Mouse (Mus musculus): ENCODE measurements around the gene Gngt1. TPM values are rescaled to one million over a fixed set of nuclear protein-coding genes. Genes with fewer than 3 reads are reported as not detected.

Gngt1 gene
- total RNA-seq, 2 experiments from 2014 or later, result not detected

DNA sequence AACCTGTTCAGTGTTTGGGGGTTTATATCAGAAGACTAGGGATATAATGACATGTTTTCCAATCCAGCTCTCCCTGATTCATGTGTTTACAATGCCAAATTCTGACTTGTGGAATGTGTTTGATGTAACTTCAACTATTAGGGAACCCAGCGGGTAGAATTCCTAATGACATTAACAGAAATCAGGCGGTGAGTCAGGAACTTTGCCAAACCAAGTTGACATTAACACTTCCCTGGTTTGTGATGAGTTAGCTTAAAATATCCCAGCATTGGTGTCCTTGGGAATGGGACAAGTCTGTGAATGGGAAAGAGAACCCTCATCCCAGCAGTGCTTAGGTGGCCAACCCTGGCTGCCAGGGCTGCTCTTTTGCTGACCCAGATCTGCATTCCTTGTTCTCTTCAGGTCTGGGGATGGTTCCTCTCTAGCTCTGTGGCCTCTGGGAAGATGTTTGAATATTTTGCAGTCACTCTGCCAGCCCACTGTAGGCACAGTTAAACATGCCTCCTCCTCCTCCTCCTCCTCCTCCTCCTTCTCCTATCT, 15.0 kb downstream of the Gngt1 start:
- Histone ChIP-seq H3K27ac (no peak overlapping the region), H3K4me3 (no peak overlapping the region)
- no peak for DNase-seq (ENCODE audit: extremely low spot score in 1 of 2, low spot score in 2 of 2)
- no peak for TF ChIP-seq CTCF (IDR thresholded peaks at IDR 0.05)
- intact Hi-C loops (cut with DNase I), result no loop called here

DNA sequence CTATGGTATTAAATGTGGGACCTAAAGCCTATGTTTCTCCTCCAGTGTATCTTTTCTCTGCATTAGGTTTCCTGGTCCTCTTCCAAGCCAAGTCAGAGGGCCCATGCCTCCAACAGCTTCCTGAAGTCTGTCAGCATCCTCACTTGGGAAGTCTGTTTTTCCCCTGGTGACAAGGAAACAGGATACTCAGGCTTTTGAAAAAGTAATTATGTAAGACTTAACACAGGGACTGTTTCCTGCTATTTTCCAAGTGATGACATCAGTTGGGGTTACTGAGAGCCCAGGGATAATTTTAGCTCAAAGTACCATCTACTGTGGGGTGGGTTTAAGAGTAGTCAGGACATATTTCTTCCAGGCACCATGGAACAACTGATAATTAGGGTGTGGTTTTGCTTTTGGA, 16.0 kb downstream of the Gngt1 start:
- no peak overlapping the region for H3K27ac ChIP-seq
- no peak overlapping the region for H3K4me3 ChIP-seq
- intact Hi-C loops (cut with DNase I), result no loop called here
- no peak for TF ChIP-seq CTCF (IDR thresholded peaks at IDR 0.05)
- no peak for DNase-seq (ENCODE audit: extremely low spot score in 1 of 2, low spot score in 2 of 2)

DNA sequence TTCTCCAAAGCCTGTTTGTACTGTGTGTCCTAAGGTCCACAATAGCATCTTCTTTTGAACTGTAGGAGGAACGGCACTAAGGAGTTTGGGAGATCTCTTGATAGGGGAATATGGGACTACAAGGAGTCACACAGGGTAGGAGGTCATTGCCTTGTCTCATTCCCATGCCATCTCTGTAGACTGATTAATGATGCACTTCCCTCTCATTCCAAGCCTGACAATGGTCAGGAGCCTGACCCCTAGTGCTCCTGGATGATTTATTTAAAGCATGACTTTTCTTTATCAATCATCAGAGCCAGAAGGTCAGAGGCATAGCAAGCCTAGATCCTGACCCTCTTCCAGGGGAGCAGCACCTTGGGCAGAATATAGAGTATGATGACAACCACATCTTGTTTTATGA, 29.1 kb downstream of the Gngt1 start:
- no peak for TF ChIP-seq CTCF (IDR thresholded peaks at IDR 0.05)
- intact Hi-C loops (cut with DNase I), result no loop called here
- no peak for DNase-seq (ENCODE audit: extremely low spot score in 1 of 2, low spot score in 2 of 2)
- H3K27ac ChIP-seq, result no peak overlapping the region
- H3K4me3 ChIP-seq, result no peak overlapping the region

DNA sequence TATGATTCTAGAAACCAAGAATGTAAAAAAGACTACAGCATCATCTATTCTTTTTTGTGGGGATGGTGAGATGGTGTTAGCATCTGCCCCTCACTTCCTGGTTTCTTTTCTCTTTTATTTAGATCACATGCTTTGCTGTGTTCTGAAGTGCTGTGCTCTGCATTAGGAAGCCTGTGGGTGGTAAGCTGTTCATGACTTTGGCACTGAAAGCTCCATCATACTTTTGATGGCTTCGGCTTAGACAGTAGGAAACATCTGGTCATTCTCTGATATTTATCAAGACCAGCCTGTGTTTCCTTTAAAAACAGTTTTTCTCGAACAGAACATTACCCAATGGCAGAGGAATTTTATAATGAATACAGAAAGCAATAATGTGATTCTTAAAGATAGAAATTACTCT, 32.8 kb downstream of the Gngt1 start:
- DNase-seq (ENCODE audit: extremely low spot score in 1 of 2, low spot score in 2 of 2), result no peak
- no peak for TF ChIP-seq CTCF (IDR thresholded peaks at IDR 0.05)
- intact Hi-C loops (cut with DNase I), result no loop called here
- no peak overlapping the region for H3K27ac ChIP-seq
- H3K4me3 ChIP-seq, result no peak overlapping the region

DNA sequence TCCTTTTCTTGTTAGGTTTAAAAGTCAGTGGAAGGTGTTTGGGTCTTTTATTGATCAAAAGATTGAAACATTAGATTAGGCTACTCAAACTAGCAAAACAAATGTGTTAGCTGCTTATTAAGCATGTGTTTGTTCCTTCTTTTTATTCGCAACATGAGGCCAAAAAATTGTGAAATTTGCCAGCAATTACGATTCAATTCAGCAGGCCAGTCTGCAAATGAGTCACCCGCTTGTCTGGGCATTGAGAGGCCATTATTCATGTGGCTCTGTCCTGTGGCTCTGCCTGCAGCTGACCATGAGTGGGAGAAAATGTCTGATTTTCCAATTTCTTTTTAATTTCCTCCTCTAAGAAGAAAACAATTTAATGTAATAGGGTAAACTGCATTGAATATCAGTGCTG, 37.4 kb downstream of the Gngt1 start:
- no peak for TF ChIP-seq CTCF (IDR thresholded peaks at IDR 0.05)
- Histone ChIP-seq H3K4me3 (no peak overlapping the region), H3K27ac (no peak overlapping the region)
- no peak for DNase-seq (ENCODE audit: extremely low spot score in 1 of 2, low spot score in 2 of 2)
- intact Hi-C loops (cut with DNase I), result no loop called here

DNA sequence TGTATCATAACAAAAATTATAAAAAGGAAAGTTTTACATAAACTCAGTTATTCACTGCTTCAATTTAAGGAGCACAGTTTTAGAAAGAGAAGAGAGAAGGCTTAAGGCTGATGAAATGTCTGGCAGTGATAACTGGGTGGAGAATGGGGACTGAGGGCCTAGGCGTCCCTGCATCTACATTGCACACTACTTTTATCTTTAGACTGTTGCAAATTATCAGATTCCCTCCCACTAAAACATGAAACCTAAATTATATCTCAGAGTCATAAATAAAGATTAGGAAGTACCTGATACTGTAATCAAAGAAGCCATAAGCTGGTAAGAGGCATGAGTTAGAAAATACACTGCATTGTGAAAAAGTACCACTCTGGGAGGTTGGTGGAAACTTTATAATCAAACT, 48.2 kb downstream of the Gngt1 start:
- TF ChIP-seq CTCF (IDR thresholded peaks at IDR 0.05), result no peak
- H3K4me3 ChIP-seq, result no peak overlapping the region
- no peak overlapping the region for H3K27ac ChIP-seq
- no peak for DNase-seq (ENCODE audit: extremely low spot score in 1 of 2, low spot score in 2 of 2)
- intact Hi-C loops (cut with DNase I), result no loop called here

Other genes starting within 250 kb of the Gngt1 start
- under 1 TPM in 1 of 2 experiments, not detected in 1; 0.37 TPM for gene Calcr, start 229.1 kb upstream of the Gngt1 start, total RNA-seq (2021)
- gene Tfpi2, start 4.9 kb upstream of the Gngt1 start, total RNA-seq (2021), result not detected
- gene Gng11, start 10.1 kb downstream of the Gngt1 start, total RNA-seq (2021), result 1 to 10 TPM; 8.5 to 9.8 TPM
- gene Bet1, start 93.2 kb downstream of the Gngt1 start, total RNA-seq (2021), result 10 to 100 TPM; 21.5 to 25.5 TPM